Mouse (Mus musculus): Measurements from ENCODE around the gene Cct5.

- TF ChIP-seq USF2 (IDR thresholded peaks at IDR 0.05; ENCODE audit: borderline replicate concordance in 1 of 2, insufficient read depth in 1 of 2, low read depth in 1 of 2, low read length in 2 of 2) = no peak
- no peak for TF ChIP-seq CTCF (IDR thresholded peaks at IDR 0.05 in 2 of 3, conservative IDR thresholded peaks at IDR 0.05 in 1 of 3; ENCODE audit: control insufficient read depth in 1 of 3, insufficient read depth in 1 of 3, low read depth in 2 of 3, low read length in 3 of 3, poor library complexity in 1 of 3, severe bottlenecking in 1 of 3)
- no peak for TF ChIP-seq POLR2A (IDR thresholded peaks at IDR 0.05; ENCODE audit: control insufficient read depth in 1 of 2, insufficient read depth in 1 of 2, low read depth in 1 of 2, low read length in 2 of 2, poor library complexity in 1 of 2)
- no peak for TF ChIP-seq ZNF384 (IDR thresholded peaks at IDR 0.05; ENCODE audit: low read depth, low read length)
- TF ChIP-seq GABPA (IDR thresholded peaks at IDR 0.05; ENCODE audit: low read depth, low read length) = no peak
- no peak for TF ChIP-seq ELF1 (IDR thresholded peaks at IDR 0.05; ENCODE audit: low read depth, low read length)
- TF ChIP-seq GATA1 (IDR thresholded peaks at IDR 0.05; ENCODE audit: low read depth, low read length) = no peak
- TF ChIP-seq TCF12 (IDR thresholded peaks at IDR 0.05; ENCODE audit: low read depth, low read length) = no peak
- no peak for TF ChIP-seq USF1 (IDR thresholded peaks at IDR 0.05; ENCODE audit: low read depth, low read length)
- no peak for TF ChIP-seq MEF2A (IDR thresholded peaks at IDR 0.05; ENCODE audit: extremely low read depth, insufficient replicate concordance, low read depth, low read length, poor library complexity, severe bottlenecking)
Observed at GRCm38 (mm10) chr15:31636091-31636595, 34.5 kb upstream of the Cct5 start.

Data from MEL (cell line).